Mouse (Mus musculus) E14TG2a.4 (cell line): ENCODE measurements around the gene Zdhhc16.

ENCODE experiments used
- H3K27me3 ChIP-seq: 2 replicates; pipeline ENCODE4 v1.6.1; 2014; ENCODE audit warnings: low read length, control low read depth; ENCODE audit not compliant: insufficient read depth
- H3K36me3 ChIP-seq: 2 replicates; pipeline ENCODE4 v1.6.1; 2014; ENCODE audit warnings: low read length, control low read depth; ENCODE audit not compliant: insufficient read depth
- H3K4me1 ChIP-seq: replicated peaks from 2 replicates; pipeline ENCODE4 v1.6.1; 2014; ENCODE audit warnings: low read depth, low read length, control low read depth
- H3K4me3 ChIP-seq: replicated peaks from 2 replicates; pipeline ENCODE4 v1.5.1; 2014; ENCODE audit warnings: mild to moderate bottlenecking, low read length
- H3K9me3 ChIP-seq: 2 replicates; pipeline ENCODE4 v1.6.1; 2014; ENCODE audit warnings: low read length, control low read depth
- CTCF ChIP-seq: conservative IDR thresholded peaks from 2 replicates; pipeline ENCODE4 v1.5.1; 2014; ENCODE audit warnings: low read length
- NANOG ChIP-seq: IDR thresholded peaks from 2 replicates; pipeline ENCODE4 v1.6.1; 2014; ENCODE audit warnings: borderline replicate concordance, low read length, mixed read lengths
- POU5F1 ChIP-seq: IDR thresholded peaks from 2 replicates; pipeline ENCODE4 v1.6.1; 2014; ENCODE audit warnings: low read length, borderline replicate concordance

Gene Zdhhc16

GRCm38 (mm10) chr19:41991926-41992477 is 58.7 kb downstream of the Zdhhc16 start:
- no peak overlapping the region; the same call in 1 of the 2 replicates for H3K4me3 ChIP-seq
- H3K9me3 ChIP-seq: no peaks in the 10 kb centered on the region
- H3K27me3 ChIP-seq: no peaks in the 10 kb centered on the region
- peaks cover 77% of the 10 kb centered on the region for H3K4me1 ChIP-seq
- TF ChIP-seq POU5F1 (no peak), CTCF (no peak), NANOG (no peak)
- peaks cover 15% of the 10 kb centered on the region for H3K36me3 ChIP-seq

- TF ChIP-seq NANOG (no peak), CTCF (no peak), POU5F1 (no peak)
- peaks cover 6% of the 10 kb centered on the region for H3K36me3 ChIP-seq
Measured at GRCm38 (mm10) chr19:41992971-41993370, 59.7 kb downstream of the Zdhhc16 start.

DNA sequence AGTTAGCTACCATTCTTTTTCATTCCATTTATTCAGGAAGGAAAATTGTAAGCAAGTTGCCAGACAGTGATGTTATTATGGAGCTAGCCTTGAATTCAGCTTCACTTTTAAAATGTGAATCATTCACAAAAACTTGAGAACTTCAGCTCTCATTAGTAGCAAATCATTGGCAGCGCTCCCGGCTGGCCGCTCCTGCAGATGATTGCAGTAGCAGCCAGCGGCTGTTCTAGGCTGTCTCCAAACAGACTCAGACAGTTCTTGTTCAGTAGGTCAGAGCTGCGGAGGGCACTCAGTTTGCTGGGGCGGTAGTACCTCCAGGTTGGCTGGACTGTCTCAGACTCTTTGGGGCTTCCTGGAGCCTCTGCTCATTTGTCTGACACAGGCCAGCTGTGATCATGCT is 60.2 kb downstream of the Zdhhc16 start:
- TF ChIP-seq POU5F1: no peak
- no peak for TF ChIP-seq CTCF
- Histone ChIP-seq H3K4me1 (peaks cover 86% of the 10 kb centered on the region), H3K27me3 (no peaks in the 10 kb centered on the region), H3K9me3 (no peaks in the 10 kb centered on the region), H3K4me3 (peak overlapping the region; percentile 24; the same call in 1 of the 2 replicates), H3K36me3 (peaks cover under 1% of the 10 kb centered on the region; the same call in 1 of the 2 replicates)

More at GRCm38 (mm10) chr19:41992971-41993370, 59.7 kb downstream of the Zdhhc16 start:
- Histone ChIP-seq H3K4me3 (0 out of 2 replicates have a peak overlapping the region, but pooled peaks have one; percentile 5), H3K27me3 (no peaks in the 10 kb centered on the region), H3K4me1 (peaks cover 83% of the 10 kb centered on the region), H3K9me3 (no peaks in the 10 kb centered on the region)
